Mouse (Mus musculus) limb, embryonic 11.5 days (tissue): ENCODE data around the gene Raet1d. TPM values are rescaled to one million over a fixed set of nuclear protein-coding genes. Genes with fewer than 3 reads are reported as not detected.
"Not testable (repeated sequence)": the region's sequence is repeated elsewhere in the genome, so short reads cannot be mapped to it uniquely, and the experiment has no call there.

ENCODE experiments used
- ATAC-seq: fragments of 200-750 bp; cut with Nextera tagmentation; 2 replicates; pipeline ENCODE4 v1.8.0; 2017; ENCODE audit warnings: low read depth; ENCODE audit not compliant: insufficient number of reproducible peaks, low FRiP score, low TSS enrichment
- DNase-seq: peaks from one replicate; pipeline ENCODE4 v3.0.0-alpha.2; 2015; ENCODE audit warnings: low spot score
- H3K27ac ChIP-seq: fragments of 300-500 bp; sonication (generic); replicated peaks from 2 replicates; pipeline ENCODE4 v1.5.1; 2014; ENCODE audit warnings: low read depth, mild to moderate bottlenecking, low read length
- H3K27me3 ChIP-seq: fragments of 300-500 bp; sonication (generic); 2 replicates; pipeline ENCODE4 v1.6.1; 2014; ENCODE audit warnings: mild to moderate bottlenecking, low read length, mixed read lengths; ENCODE audit not compliant: control insufficient read depth, insufficient read depth
- H3K36me3 ChIP-seq: fragments of 300-500 bp; sonication (generic); 2 replicates; pipeline ENCODE4 v1.6.1; 2014; ENCODE audit warnings: mild to moderate bottlenecking, low read length, moderate library complexity, mixed read lengths; ENCODE audit not compliant: control insufficient read depth, insufficient read depth
- H3K4me1 ChIP-seq: fragments of 300-500 bp; sonication (generic); 2 replicates; pipeline ENCODE4 v1.6.1; 2014; ENCODE audit warnings: low read length, mixed read lengths; ENCODE audit not compliant: control insufficient read depth, insufficient read depth
- H3K4me2 ChIP-seq: fragments of 300-500 bp; sonication (generic); 2 replicates; pipeline ENCODE4 v1.6.1; 2014; ENCODE audit warnings: low read depth, mild to moderate bottlenecking, moderate library complexity; ENCODE audit not compliant: severe bottlenecking
- H3K4me3 ChIP-seq: fragments of 300-500 bp; sonication (generic); 2 replicates; pipeline ENCODE4 v1.5.1; 2014; ENCODE audit warnings: low read depth, low read length
- H3K9ac ChIP-seq: fragments of 300-500 bp; sonication (generic); 2 replicates; pipeline ENCODE4 v1.6.1; 2014; ENCODE audit warnings: mild to moderate bottlenecking, low read length
- H3K9me3 ChIP-seq: fragments of 300-500 bp; sonication (generic); 2 replicates; pipeline ENCODE4 v1.6.1; 2016; ENCODE audit warnings: low read length; ENCODE audit not compliant: control insufficient read depth
- WGBS: fragments of 180-500 bp; shearing (Covaris S2); extraction: QIAGEN DNeasy Blood & Tissue Kit; methylation state at CpG from one replicate; pipeline ENCODE4 v1.1.7; 2014; 5-methylcytosine and 5-hydroxymethylcytosine counted together
- polyA plus RNA-seq: library from polyadenylated mRNA; unstranded; fragments of >200 nt; fragmentation: Nextera tagmentation; extraction: Ambion mirVana; gene quantifications from 2 replicates; pipeline ENCODE4 v1.2.1, GENCODE M21; 2014

Raet1d gene
- polyA plus RNA-seq, 1 experiment from 2014 or later, result 20.8 TPM

DNA sequence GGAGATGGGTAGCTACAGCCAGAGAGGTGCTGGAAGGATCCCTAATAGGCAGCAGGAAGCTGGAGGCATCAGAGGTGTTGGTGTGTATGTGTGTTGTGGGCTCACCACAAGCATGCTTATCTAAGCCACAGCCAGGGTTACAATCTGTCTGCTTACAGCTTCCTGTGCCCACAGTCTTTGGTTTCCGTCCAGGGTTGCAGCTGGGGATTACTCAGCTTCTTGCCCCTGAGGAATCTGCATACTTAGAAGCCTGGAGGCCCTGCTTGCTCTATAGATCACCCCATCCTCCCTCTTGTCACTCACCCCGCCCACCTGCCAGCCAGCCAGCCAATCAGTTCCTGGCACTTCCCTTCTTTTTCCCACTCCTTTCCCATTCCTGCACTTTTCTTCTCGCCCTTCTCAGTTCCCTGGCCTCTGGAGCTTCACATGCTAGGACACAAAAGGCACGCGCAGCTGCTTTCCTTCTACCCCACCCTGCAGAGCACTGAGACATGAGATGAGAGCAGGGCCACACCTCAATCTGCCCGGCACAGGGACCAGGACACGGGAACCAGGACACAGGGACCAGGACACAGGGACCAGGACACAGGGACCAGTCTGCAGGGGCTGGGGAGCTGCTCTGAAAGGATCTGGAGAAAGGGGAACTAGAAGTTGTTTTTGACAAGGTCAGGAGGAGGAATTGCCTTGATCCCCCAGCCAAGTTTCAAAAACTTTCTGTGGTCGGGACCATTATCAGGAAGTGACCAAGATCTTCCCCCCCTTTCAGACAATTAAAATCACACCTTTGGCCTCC is 53.5 kb downstream of the Raet1d start:
- H3K4me1 ChIP-seq, H3K9ac ChIP-seq, DNase-seq, ATAC-seq, H3K9me3 ChIP-seq, H3K4me3 ChIP-seq, H3K4me2 ChIP-seq, H3K27me3 ChIP-seq, H3K27ac ChIP-seq, H3K36me3 ChIP-seq: not testable (repeated sequence)
- 0% methylated on average over 1 of the region's 8 CpGs for WGBS

Other genes starting within 250 kb of the Raet1d start
- gene E030030I06Rik, start 211.3 kb upstream of the Raet1d start, polyA plus RNA-seq, result 16.5 and 17.0 TPM in 2 replicates
- 13.6 and 14.3 TPM in 2 replicates for gene Raet1e, start 202.0 kb upstream of the Raet1d start, polyA plus RNA-seq
- gene H60b, start 202.0 kb upstream of the Raet1d start, polyA plus RNA-seq, result 0.18 and 0.23 TPM in 2 replicates